Mouse (Mus musculus) MEL-GATA-1-ER (cell line): Measurements from ENCODE around the gene Mad1l1.
A peak's percentile ranks its signal among the peaks of the same experiment; 100 is the strongest.

Source experiments
- DNase-seq: peaks from one replicate; pipeline ENCODE4 v3.0.0-alpha.2; 2012; ENCODE audit warnings: low read depth; ENCODE audit errors: extremely low read depth

The Mad1l1 gene

DNA sequence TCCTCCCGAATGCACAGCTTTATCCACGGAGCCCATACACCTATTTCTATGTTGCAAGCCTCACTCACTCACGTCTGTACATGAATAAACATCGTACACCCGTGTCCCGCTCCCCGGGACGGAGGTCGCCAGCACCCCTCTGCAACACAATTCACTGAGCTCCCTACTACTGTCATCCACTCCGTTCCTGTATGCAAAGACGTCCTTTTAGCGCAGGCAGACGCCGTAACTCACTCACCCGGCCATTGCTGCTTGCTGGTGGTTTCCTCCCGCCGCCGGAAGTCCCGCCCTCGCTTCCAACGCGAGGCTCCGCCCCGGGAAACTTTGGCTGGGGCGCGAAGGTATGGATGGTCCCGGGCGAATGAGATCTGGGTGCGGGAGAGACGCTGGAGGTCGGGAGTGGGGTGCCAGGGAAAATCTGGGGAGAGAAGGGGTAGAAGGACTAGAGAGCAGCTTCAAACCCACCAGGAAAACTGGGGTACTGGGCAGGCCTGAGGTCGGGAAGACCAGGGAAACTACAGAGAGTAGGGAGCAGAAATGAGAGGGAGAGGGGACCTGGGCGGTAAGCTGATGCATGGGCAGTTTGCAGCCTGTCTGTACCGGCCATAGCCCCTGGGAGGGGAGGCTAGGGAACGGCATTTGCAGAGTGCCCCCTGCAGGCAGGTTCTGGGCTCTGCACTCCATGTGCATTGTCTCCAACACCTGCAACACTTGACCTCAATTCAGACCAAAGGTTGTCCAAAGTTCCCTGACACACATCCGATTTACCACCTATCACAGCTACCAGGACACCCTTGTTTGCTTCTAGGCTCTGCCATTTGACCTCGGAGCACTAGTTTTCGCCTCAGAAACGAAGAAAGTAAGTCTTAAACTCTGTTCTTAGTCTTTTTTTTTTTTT lies 10.5 kb upstream of the Mad1l1 start, which contains the start of gene Mrm2:
TSS of gene Mrm2 (minus strand) at position 284 of the 898 bp plus-strand sequence.
- DNase-seq = peak; percentile 62

DNA sequence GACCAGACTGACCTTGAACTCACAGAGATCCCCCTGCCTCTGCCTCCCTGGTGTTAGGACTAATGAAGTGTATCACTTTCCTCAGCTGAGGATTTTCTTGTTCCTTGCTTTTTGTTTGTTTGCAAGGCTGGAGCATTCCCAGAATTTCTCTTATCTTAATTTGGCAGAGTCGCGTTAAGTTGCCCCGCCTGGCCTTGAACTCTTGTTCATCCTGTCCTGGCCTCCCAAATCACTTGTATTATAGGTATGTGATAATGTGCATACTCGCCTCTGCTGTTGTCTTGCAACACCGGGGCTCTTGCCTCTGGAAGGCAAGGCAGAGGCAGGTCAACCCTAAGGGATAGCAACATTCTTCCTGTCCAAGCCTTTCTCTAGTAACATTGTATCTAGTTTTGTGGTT lies 2.7 kb upstream of the Mad1l1 start:
- no peak for DNase-seq

DNA sequence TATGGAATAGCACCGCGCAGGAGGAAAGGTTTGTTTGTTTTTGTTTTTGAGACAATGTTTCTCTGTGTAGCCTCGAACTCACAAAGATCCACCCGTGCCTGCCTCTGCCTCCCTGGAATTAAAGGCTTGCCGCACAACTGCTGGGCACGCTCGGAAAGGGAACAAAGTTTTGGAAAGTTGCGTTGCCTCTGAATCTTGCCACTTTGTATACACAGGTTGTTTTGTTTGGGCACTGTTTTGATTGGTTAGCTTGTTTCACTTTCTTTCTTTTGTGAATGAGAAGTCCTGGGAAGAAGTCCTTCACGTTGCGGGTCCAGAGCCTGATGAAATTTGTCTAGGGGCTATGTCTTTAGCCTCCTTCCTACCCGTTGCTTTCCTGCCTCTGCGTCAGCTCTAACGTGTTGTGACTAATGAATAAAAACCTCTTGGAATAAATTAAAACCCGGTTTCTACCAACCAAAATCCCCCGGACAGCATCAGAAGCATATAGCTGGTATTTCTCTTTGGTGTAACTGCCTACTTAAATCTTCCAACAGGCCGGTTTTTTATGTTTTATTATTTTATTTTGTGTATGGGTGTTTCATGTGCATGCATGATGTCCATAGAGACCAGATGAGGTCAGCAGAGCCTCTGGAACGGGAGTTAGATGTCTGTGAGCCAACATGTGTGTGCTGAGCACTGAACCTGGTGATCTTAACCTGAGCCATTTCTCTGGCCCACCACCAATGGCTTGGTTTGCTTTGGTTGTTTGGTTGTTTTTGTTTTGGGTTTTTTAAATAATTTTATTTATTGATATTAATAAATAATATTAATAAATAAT lies 614 bp upstream of the Mad1l1 start:
- peak; percentile 40 for DNase-seq

DNA sequence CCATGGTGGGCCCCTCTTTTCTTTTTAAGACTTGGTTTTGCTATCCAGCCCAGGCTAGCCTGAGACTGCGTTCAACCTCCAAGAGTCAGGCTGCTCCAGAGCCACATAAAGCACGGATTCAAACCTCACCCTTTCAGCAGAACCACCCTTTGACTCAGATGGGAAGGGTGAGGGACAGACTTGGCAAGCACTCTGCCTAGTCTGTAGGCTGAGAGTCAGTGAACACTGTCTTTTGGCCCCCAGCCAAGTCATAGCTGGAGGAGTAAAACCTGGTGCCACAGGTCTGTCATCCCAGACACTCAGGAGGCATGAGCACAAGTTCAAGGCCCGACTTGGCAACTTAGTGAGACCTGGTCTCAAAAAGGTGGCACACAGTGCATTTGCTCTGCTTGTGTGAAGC lies 4.6 kb downstream of the Mad1l1 start:
- DNase-seq = no peak

DNA sequence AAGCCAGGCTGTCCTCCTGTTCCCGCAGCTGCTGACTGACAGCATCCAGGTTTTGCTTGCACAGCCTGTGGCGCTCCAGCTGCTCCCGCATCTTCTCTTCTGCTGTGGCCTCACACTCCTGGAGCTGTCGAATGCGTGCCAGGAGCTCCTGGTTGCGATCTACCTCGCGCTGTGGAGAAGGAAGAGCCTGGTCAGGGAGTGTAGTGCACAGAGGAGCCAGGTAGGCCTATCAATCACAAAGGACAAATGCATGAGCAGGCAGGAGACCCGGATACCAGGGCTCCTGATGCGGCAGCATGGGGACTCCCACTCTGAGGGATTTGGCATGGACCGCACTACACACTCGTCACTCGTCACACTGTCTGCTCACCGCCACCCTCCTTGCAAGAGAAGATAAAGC lies 13.8 kb downstream of the Mad1l1 start:
- no peak for DNase-seq

DNA sequence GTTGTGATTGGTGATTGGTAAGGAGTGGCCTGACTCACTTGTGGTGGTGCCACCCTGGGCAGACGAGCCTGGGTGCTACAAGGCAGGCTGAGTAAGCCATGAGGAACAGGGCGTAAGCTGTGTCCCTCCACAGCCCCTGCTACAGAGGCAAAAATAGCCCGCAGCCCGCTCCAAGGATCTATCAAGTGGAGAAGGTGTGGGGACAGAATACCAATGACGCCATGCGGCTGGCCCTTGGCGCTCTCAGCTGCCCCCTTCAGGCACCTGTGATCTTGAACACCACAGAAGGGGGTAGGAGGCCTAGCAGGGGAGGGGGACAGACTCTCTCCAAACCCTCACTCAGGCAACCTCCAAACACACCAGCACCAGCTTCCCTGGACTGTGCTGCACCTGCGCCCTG lies 15.3 kb downstream of the Mad1l1 start:
- no peak for DNase-seq

DNA sequence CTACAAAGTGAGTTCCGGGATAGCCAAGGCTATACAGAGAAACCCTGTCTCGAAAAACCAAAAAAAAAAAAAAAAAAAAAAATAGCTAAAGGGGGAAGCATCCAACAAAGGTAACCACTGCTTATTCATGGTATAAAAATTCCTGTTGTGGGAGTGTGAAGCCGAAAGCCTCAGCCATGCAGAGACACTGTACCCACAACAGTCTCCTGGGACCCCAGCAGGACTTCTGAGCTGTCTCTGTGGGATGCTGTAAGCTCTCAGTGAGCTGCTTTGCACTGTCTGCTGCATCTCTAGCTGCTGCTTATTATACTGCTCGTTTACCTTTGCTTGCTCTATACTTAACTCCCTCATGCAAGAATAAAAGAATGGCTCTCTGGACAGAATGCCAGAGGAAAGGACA lies 23.1 kb downstream of the Mad1l1 start:
- no peak for DNase-seq

DNA sequence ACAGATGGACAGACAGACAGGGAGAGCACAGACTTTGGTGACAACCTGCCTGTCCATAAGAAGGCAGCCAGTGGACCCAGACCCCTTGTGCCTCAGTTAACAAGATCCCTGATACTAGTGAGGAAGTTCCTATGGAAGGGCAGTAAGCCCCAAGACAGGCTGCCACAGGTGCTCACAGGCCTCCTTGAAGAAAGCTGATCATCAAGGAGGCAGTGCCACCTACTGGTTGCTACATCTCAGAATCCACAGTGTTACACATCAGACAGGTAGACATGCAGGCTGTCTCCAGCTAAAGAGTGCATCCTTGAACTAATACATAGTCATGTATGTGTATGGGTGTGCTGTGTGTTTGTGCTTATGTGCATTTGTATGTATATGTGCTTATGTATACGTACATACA lies 29.2 kb downstream of the Mad1l1 start:
- peak; percentile 12 for DNase-seq

DNA sequence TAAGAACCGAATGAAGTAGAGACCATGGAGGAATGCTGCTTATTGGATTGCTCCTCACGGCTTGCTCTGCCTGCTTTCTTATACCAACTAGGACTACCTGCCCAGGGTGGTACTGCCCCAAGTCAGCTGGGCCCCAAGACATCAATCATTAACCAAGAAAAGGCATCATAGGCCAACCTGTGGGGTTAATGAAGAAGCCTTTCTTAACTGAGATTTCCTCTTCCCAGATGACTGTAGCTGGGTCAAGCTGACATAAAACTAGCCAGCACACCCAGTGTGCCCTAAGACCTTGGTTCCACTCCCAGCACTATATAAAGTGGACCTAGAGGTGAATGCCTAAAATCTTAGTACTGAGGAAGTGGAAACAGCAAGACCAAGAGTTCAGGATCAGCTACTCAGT lies 32.2 kb downstream of the Mad1l1 start:
- no peak for DNase-seq

DNA sequence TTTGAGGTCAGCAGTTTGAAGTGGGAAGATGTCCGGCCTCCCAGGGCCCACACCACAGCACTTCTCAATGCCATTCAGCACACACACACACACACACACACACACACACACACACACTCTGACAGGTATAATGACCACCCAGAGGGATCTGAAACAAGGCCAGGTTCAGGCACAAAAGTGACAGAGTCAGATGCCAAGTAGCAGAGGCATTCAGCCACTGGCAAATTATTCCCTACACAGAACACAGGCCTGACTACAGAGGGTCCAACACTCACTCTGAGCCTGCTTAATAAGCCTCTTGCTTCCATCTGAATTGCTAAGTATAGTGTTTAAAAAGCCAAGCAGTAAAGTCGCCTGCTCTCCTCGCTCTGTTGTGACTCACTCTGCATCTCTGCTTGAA lies 33.1 kb downstream of the Mad1l1 start:
- no peak for DNase-seq

DNA sequence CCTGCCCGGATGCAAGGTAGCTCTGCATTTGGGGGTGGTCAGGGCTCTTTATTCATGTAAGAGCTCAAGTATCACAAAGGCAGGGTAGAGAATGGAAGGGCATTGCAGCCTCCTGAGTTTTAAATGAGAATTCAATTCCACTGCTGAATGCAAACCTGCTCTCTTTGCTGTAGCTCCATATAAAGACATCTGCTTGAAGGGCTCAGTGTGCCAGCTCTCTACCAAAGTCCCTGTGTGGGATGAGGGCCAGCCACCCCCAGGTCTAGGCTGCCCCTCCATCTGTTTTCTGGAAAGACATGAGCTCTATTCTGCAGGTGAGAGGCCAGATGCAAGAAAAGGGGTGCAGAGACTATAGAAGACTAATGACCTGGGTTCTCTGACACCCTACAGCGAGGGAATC lies 36.6 kb downstream of the Mad1l1 start:
- DNase-seq = no peak

DNA sequence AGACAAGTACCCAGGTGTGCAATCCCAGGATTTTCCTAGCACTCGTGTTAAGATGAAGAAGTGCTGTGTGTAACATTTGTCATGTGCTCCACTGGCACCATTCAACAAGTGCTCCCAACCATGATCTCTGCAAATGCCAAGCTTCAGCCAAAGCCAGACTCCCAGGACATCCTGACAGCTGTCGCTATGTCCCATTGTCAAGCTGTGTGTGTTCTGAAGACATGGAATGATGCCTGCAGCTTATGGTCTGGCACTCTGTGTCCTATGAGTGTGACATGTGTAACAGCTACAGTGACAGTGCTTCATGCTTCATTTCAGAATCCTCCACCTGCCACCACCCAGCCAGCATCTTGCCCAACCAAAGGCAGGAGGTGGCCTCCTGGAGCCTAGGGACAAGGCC lies 37.3 kb downstream of the Mad1l1 start:
- DNase-seq = no peak

DNA sequence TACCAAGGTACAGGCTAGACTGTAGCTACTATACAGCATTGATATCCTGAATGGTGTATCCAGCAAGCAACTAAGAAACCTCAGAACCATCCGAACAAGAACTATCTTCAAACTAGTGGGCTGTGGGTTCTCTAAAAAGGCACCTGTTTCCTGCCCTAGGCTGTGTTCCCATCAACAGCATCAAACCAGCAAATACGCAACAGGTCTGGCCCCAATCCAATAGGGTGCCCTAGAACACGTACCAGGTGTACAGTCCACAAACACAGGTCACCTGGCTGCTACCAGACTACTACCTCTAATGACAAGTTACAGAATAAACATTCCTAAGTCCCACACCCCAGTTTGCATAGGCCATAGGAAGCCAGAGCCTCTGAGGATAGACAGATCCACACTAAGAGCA lies 38.5 kb downstream of the Mad1l1 start:
- no peak for DNase-seq

DNA sequence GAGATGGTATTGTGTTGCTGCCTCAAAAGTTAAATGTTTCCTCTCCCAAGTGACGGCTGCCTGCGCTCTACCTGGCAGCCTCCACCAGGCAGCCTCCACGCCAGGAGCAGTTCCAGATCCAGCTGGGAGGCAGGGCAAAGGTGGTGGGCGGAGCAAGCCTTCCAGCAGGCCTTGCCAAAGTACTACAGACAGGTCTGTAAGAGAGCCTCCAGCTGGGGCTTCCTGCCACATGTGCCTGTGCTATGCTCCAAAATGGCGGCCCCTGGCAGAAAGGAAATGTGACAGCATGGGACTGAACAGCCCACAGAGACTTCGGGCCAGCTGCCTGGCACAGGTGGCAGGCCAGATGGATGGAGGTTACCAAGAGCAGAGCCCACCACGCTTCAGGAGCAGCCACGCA lies 39.0 kb downstream of the Mad1l1 start:
- no peak for DNase-seq

DNA sequence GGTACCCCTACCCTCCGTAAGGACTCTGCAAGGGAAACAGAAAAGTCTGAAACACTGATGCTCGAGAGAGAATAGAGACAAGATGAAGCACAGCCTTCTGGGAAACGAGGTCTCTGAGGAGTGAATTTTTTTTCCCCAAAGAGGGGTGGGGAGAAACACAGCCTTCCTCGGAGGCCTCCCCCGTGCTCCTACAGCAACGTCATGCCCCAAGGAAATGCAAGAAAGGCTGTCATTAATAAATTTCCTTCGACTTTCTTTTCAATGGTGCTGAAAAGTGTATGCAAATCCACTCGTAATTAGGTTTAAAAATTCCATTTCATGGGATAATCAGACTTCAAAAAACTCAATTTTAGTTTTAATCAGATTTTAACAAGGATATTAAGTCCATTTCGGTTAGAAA lies 41.1 kb downstream of the Mad1l1 start:
- DNase-seq = no peak

DNA sequence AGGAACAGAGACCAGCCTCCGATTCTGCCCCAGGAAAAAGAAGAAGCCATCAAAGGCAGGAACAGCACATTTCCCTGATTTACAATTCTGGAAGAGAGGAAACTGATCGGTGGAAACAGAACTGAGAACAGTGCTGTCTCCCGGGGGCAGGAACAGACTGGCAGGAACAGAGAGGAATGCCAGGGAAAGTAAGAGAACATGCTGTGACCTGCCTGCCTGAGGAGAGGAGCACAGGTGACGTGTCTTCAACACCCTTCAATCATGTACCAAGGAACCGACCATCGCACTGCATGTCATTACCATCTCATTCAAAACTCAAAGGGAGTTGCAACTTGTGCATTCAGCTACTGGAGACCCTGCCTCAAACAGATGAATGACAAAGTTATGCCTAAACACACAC lies 44.6 kb downstream of the Mad1l1 start:
- DNase-seq = no peak

DNA sequence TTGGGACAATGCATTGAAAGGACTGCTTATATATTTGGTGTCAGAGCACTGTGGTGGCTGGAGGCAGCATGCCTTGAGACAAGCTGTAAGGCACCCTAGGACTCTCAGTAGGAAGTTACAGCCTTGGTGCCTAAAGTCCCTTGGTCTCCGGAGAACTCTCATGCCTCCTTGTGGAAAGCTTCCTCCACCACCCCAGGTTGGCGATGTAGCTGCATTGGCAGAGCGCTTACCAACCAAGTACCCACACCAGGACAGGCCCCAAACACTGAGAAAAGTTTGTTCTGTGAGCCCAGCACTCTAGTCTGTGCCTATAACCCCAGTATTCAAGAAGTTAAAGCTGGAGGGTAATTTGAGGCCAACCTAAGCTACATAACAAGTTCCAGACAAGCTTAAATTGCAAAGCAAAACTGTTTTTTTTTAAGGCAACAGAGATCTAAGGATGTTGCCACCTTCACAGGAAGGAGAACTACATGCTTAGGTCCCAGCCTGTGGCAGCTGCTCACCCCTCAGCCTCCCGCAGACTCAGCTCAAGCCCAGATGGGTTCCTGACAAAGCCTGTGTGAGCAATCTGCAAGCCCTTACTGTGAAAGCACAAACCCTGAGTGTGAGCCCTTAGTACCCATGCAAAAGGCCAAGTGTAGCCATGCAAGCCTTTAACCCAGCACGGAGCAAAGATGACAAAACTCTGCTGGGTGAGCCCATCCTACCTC lies 50.2 kb downstream of the Mad1l1 start:
- DNase-seq = no peak

DNA sequence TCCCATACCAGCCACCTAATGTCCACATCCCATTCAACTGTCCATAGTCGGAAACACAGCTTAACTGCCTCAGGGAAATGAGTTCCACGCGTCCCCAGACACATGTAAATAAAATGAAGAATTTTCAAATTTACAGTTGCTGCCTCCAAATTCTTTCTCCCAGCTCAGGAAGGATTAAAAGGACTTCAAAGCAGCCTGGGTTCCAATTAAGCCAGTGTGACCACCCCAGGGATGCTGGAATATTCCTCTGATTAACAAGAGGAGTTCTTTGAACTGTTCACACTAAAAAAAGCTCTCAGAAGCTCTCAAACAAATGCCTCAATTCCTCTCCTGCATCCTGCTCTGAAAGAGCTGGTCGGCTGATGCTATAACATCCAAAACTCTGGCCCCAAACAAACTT lies 53.0 kb downstream of the Mad1l1 start:
- no peak for DNase-seq

DNA sequence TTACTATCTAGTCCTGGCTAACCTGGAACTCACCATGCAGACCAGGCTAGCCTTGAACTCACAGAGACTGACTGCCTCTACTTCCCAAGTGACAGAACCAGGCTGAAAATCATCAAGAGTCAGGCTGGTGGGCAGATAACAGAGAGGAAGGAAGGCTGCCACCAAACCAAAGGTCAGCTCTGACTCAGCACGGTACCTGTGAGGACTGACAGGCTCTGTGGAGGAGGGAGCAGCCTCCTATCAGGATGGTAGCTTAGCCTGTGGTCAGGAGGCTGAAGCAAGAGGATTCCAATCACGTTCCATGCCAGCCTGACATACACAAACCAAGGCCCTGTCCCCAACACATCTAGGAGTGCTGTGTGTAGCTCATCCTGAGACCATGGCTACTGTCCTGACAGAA lies 54.3 kb downstream of the Mad1l1 start:
- DNase-seq = no peak

DNA sequence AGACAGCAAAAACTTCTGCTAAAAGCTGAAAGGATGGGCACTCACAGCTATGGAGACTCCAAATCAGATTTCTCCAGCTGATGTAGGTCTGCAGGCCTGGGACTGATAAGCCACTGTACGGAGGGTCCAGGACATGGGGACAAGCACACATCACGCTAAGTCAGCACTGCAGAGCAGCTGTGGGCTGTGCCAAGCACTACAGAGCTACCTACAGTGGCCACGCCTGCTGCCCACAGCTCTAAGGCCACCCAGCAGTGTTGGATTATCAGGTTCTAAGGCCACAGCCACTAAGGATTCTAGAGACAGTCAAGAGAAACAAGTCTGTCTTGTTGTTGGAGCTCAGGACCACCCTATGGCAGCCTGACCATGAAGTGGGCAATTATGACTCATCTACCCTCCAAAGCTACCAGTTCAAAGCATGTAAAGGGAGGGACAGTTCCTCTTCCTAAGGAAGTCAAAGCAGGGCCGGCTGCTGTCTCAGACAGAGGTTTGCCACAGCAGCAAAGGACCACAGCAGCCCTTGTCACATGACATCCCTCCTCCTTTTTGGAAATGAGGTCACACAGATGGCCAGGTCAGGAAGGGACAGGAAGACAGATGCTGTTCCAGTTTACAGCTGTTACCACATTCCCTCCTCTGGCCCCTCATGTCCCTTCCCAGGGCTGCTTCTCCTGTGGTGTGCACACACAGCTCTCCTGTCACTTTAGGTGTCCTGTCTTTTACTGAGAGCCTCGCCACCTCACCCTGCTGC lies 56.4 kb downstream of the Mad1l1 start:
- no peak for DNase-seq
